Mouse (Mus musculus): ENCODE results near the gene Elfn1.

DNA sequence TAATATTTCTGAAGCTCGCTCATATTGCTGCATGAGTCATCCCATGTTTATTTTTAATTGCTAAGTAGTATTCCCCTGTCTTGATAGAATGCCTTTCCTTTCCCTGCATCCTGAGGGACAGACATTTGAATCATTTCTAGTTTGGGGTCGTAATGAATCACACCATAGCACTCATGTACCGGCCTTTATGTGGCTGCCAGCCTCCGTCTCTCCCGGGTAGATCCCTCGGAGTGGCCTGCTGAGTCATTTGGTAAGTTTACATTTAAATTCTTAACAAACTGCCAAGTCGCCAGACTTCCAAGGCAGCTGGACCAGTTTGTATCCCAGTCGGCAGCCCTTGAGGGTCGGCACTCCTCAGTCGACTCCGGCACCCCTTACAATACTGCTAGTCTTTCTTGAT, 13.9 kb downstream of the Elfn1 start:
- TF ChIP-seq TAL1 (conservative IDR thresholded peaks at IDR 0.05; ENCODE audit: low read depth, low read length) (no peak), CTCF (IDR thresholded peaks at IDR 0.05; ENCODE audit: low read depth, low read length) (no peak), GATA1 (IDR thresholded peaks at IDR 0.05; ENCODE audit: borderline replicate concordance, low read length) (no peak)
